Mouse (Mus musculus) heart, postnatal 0 days (tissue): ENCODE results near the gene Qtrt1.
"Not testable (repeated sequence)": the region's sequence is repeated elsewhere in the genome, so short reads cannot be mapped to it uniquely, and the experiment has no call there.

Experiments used
- CTCF ChIP-seq: IDR thresholded peaks from 2 replicates; pipeline ENCODE4 v1.5.1; 2016; ENCODE audit warnings: antibody characterized with exemption, control low read depth, low read depth
- EP300 ChIP-seq: IDR thresholded peaks from 2 replicates; pipeline ENCODE4 v1.6.1; 2016; ENCODE audit warnings: antibody characterized with exemption, low read depth

- TF ChIP-seq CTCF, EP300: not testable (repeated sequence)
These were observed 52.9 kb downstream of the Qtrt1 start for GRCm38 (mm10) chr9:21464565-21464928.
